Mouse (Mus musculus) kidney, embryonic 14.5 days (tissue): ENCODE data around the gene Aox2. TPM values are rescaled to one million over a fixed set of nuclear protein-coding genes. Genes with fewer than 3 reads are reported as not detected.

Experiments
- ATAC-seq: fragments of 200-750 bp; cut with Nextera tagmentation; 2 replicates; pipeline ENCODE4 v1.8.0; 2017; ENCODE audit warnings: moderate number of reproducible peaks, mild to moderate bottlenecking, moderate TSS enrichment, moderate library complexity; ENCODE audit not compliant: low FRiP score, low TSS enrichment
- H3K27ac ChIP-seq: fragments of 300-500 bp; sonication (generic); 2 replicates; pipeline ENCODE4 v1.5.1; 2014; ENCODE audit warnings: low read depth, mild to moderate bottlenecking, low read length, moderate library complexity, mixed read lengths
- H3K27me3 ChIP-seq: fragments of 300-500 bp; sonication (generic); 2 replicates; pipeline ENCODE4 v1.6.1; 2014; ENCODE audit warnings: mild to moderate bottlenecking, low read length; ENCODE audit not compliant: control insufficient read depth, insufficient read depth
- H3K36me3 ChIP-seq: fragments of 300-500 bp; sonication (generic); 2 replicates; pipeline ENCODE4 v1.6.1; 2014; ENCODE audit warnings: low read length, mixed read lengths; ENCODE audit not compliant: control insufficient read depth, insufficient read depth
- H3K4me1 ChIP-seq: fragments of 300-500 bp; sonication (generic); 2 replicates; pipeline ENCODE4 v1.6.1; 2014; ENCODE audit warnings: low read length, mixed read lengths; ENCODE audit not compliant: control insufficient read depth, insufficient read depth
- H3K4me2 ChIP-seq: fragments of 300-500 bp; sonication (generic); replicated peaks from 2 replicates; pipeline ENCODE4 v1.6.1; 2014; ENCODE audit warnings: low read depth, mild to moderate bottlenecking, low read length
- H3K4me3 ChIP-seq: fragments of 300-500 bp; sonication (generic); 2 replicates; pipeline ENCODE4 v1.5.1; 2014; ENCODE audit warnings: mild to moderate bottlenecking, low read length
- H3K9ac ChIP-seq: fragments of 300-500 bp; sonication (generic); 2 replicates; pipeline ENCODE4 v1.6.1; 2014; ENCODE audit warnings: low read depth, mild to moderate bottlenecking, low read length, moderate library complexity
- H3K9me3 ChIP-seq: fragments of 300-500 bp; sonication (generic); 2 replicates; pipeline ENCODE4 v1.6.1; 2016; ENCODE audit warnings: low read length; ENCODE audit not compliant: control insufficient read depth
- WGBS: fragments of 180-500 bp; shearing (Covaris S2); extraction: QIAGEN DNeasy Blood & Tissue Kit; methylation state at CpG from one replicate; pipeline ENCODE4 v1.1.7; 2014; 5-methylcytosine and 5-hydroxymethylcytosine counted together
- polyA plus RNA-seq: library from polyadenylated mRNA; unstranded; fragments of >200 nt; fragmentation: Nextera tagmentation; extraction: Ambion mirVana; gene quantifications from 2 replicates; pipeline ENCODE4 v1.2.1, GENCODE M21; 2014

Aox2 gene
- 0.06 and 0.12 TPM in 2 replicates for polyA plus RNA-seq

- no peaks in the 10 kb centered on the region for H3K27me3 ChIP-seq
- H3K9ac ChIP-seq, result no peak within 1 kb of the TSS
- H3K36me3 ChIP-seq, result no peaks in the 10 kb centered on the region
- H3K4me1 ChIP-seq, result 0 out of 2 replicates have a peak, but pooled peaks cover 2% of the 10 kb centered on the region
- no peak within 1 kb of the TSS for H3K27ac ChIP-seq
- H3K9me3 ChIP-seq, result no peaks in the 10 kb centered on the region
- 63% methylated on average over 5 of the region's 5 CpGs for WGBS
- ATAC-seq, result no peak
- no peak within 1 kb of the TSS for H3K4me2 ChIP-seq
- no peak within 1 kb of the TSS for H3K4me3 ChIP-seq
Observed at GRCm38 (mm10) chr1:58278026-58278425, at the start of gene Aox2. Aox2 (plus strand) TSS chr1:58278326.

GRCm38 (mm10) chr1:58228916-58229315 is 49.2 kb upstream of the Aox2 start:
- no peak overlapping the region for H3K4me2 ChIP-seq
- H3K9me3 ChIP-seq, result no peaks in the 10 kb centered on the region
- H3K4me1 ChIP-seq, result no peaks in the 10 kb centered on the region
- H3K4me3 ChIP-seq, result no peak overlapping the region
- no peak overlapping the region for H3K27ac ChIP-seq
- no peaks in the 10 kb centered on the region for H3K36me3 ChIP-seq
- ATAC-seq, result no peak
- H3K27me3 ChIP-seq, result no peaks in the 10 kb centered on the region
- no peak overlapping the region for H3K9ac ChIP-seq

- H3K9ac ChIP-seq, result no peak overlapping the region
Observed at GRCm38 (mm10) chr1:58229774-58230173, 48.4 kb upstream of the Aox2 start.

GRCm38 (mm10) chr1:58230542-58230941 is 47.6 kb upstream of the Aox2 start:
- Histone ChIP-seq H3K9me3 (no peaks in the 10 kb centered on the region), H3K4me2 (no peak overlapping the region), H3K4me3 (no peak overlapping the region), H3K27me3 (no peaks in the 10 kb centered on the region), H3K9ac (no peak overlapping the region), H3K27ac (no peak overlapping the region), H3K4me1 (no peaks in the 10 kb centered on the region), H3K36me3 (no peaks in the 10 kb centered on the region)
- no peak for ATAC-seq
- whole genome bisulfite sequencing, result 33% methylated on average over 5 of the region's 5 CpGs

More at GRCm38 (mm10) chr1:58229774-58230173, 48.4 kb upstream of the Aox2 start:
- Histone ChIP-seq H3K27me3 (no peaks in the 10 kb centered on the region), H3K4me1 (no peaks in the 10 kb centered on the region), H3K9me3 (no peaks in the 10 kb centered on the region), H3K36me3 (no peaks in the 10 kb centered on the region), H3K27ac (no peak overlapping the region), H3K4me3 (no peak overlapping the region), H3K4me2 (no peak overlapping the region)
- ATAC-seq, result no peak
- WGBS, result 79% methylated on average over 4 of the region's 4 CpGs

GRCm38 (mm10) chr1:58235405-58235804 is 42.7 kb upstream of the Aox2 start:
- Histone ChIP-seq H3K36me3 (no peaks in the 10 kb centered on the region), H3K4me2 (no peak overlapping the region), H3K4me1 (no peaks in the 10 kb centered on the region), H3K27me3 (no peaks in the 10 kb centered on the region), H3K4me3 (no peak overlapping the region), H3K27ac (no peak overlapping the region), H3K9ac (no peak overlapping the region), H3K9me3 (no peaks in the 10 kb centered on the region)
- ATAC-seq, result no peak
- 53% methylated on average over 5 of the region's 5 CpGs for WGBS

GRCm38 (mm10) chr1:58237527-58238299 is 40.4 kb upstream of the Aox2 start:
- no peak for ATAC-seq
- Histone ChIP-seq H3K27ac (no peak overlapping the region), H3K9me3 (no peaks in the 10 kb centered on the region), H3K27me3 (no peaks in the 10 kb centered on the region), H3K4me3 (no peak overlapping the region), H3K4me2 (no peak overlapping the region), H3K4me1 (no peaks in the 10 kb centered on the region), H3K36me3 (no peaks in the 10 kb centered on the region), H3K9ac (no peak overlapping the region)
- 83% methylated on average over 4 of the region's 4 CpGs for WGBS

GRCm38 (mm10) chr1:58238440-58238839 is 39.7 kb upstream of the Aox2 start:
- Histone ChIP-seq H3K4me1 (no peaks in the 10 kb centered on the region), H3K9me3 (no peaks in the 10 kb centered on the region), H3K4me3 (no peak overlapping the region), H3K9ac (no peak overlapping the region), H3K4me2 (no peak overlapping the region), H3K27me3 (no peaks in the 10 kb centered on the region), H3K27ac (no peak overlapping the region), H3K36me3 (no peaks in the 10 kb centered on the region)
- WGBS, result 88% methylated on average over 5 of the region's 5 CpGs
- ATAC-seq, result no peak

- no peak overlapping the region for H3K4me2 ChIP-seq
- no peaks in the 10 kb centered on the region for H3K9me3 ChIP-seq
- H3K27me3 ChIP-seq, result no peaks in the 10 kb centered on the region
- no peak overlapping the region for H3K4me3 ChIP-seq
- H3K36me3 ChIP-seq, result no peaks in the 10 kb centered on the region
- WGBS, result 95% methylated on average over 9 of the region's 9 CpGs
- H3K27ac ChIP-seq, result no peak overlapping the region
- H3K4me1 ChIP-seq, result no peaks in the 10 kb centered on the region
- no peak for ATAC-seq
- no peak overlapping the region for H3K9ac ChIP-seq
Observed at GRCm38 (mm10) chr1:58238961-58239360, 39.2 kb upstream of the Aox2 start.

GRCm38 (mm10) chr1:58240347-58240746 is 37.8 kb upstream of the Aox2 start:
- Histone ChIP-seq H3K27me3 (no peaks in the 10 kb centered on the region), H3K9me3 (no peaks in the 10 kb centered on the region), H3K4me3 (no peak overlapping the region), H3K36me3 (no peaks in the 10 kb centered on the region), H3K27ac (no peak overlapping the region), H3K9ac (no peak overlapping the region), H3K4me1 (no peaks in the 10 kb centered on the region), H3K4me2 (no peak overlapping the region)
- no peak for ATAC-seq
- 64% methylated on average over 6 of the region's 6 CpGs for WGBS
